Mouse (Mus musculus) heart, postnatal 36 days (tissue): Measurements from ENCODE around the gene H2-Eb1. TPM values are rescaled to one million over a fixed set of nuclear protein-coding genes. Genes with fewer than 3 reads are reported as not detected.
"Not testable (repeated sequence)": the region's sequence is repeated elsewhere in the genome, so short reads cannot be mapped to it uniquely, and the experiment has no call there.

Experiments used
- DNase-seq, 2 experiments: peaks; one replicate each; pipeline ENCODE4 v3.0.0; 2021 to 2022
- intact Hi-C: fragments of 180-260 bp; cut with DNase I; formaldehyde crosslinking; loops from one replicate; pipeline ENCODE4 v1.15.1; 2025
- total RNA-seq, 2 experiments: library from RNA; stranded (reverse); gene quantifications; 2 replicates each; pipeline ENCODE4 v1.2.3; 2021

Gene H2-Eb1
- total RNA-seq, 2 experiments from 2014 or later = 20.6 to 43.5 TPM

- peak; percentile 82 to 84 for DNase-seq
- intact Hi-C loops = no loop called here
These were observed 18.0 kb upstream of the H2-Eb1 start, which contains the start of gene H2-Aa for GRCm38 (mm10) chr17:34287648-34288047. Gene H2-Aa (minus strand): TSS chr17:34287823.

GRCm38 (mm10) chr17:34288131-34288530, 17.5 kb upstream of the H2-Eb1 start:
- intact Hi-C loops = no loop called here
- no peak for DNase-seq

GRCm38 (mm10) chr17:34291609-34292008, 14.1 kb upstream of the H2-Eb1 start:
- intact Hi-C loops = no loop called here
- DNase-seq = peak; percentile 67 to 80

- intact Hi-C loops = no loop called here
- DNase-seq = no peak
These were observed 13.1 kb upstream of the H2-Eb1 start for GRCm38 (mm10) chr17:34292570-34292969.

GRCm38 (mm10) chr17:34293533-34293932, 12.1 kb upstream of the H2-Eb1 start:
- DNase-seq = no peak
- intact Hi-C loops = no loop called here

GRCm38 (mm10) chr17:34294249-34294648, 11.4 kb upstream of the H2-Eb1 start:
- no peak for DNase-seq
- intact Hi-C loops = no loop called here

GRCm38 (mm10) chr17:34295307-34295706, 10.4 kb upstream of the H2-Eb1 start:
- no peak for DNase-seq
- intact Hi-C loops = no loop called here

- intact Hi-C loops = no loop called here
- DNase-seq = peak; percentile 35 to 47
These were observed 9.5 kb upstream of the H2-Eb1 start for GRCm38 (mm10) chr17:34295891-34296794.

- no peak for DNase-seq
- intact Hi-C loops = no loop called here
These were observed 6.3 kb upstream of the H2-Eb1 start for GRCm38 (mm10) chr17:34299356-34299755.

- intact Hi-C loops = no loop called here
- DNase-seq = no peak
These were observed 5.6 kb upstream of the H2-Eb1 start for GRCm38 (mm10) chr17:34300071-34300470.

GRCm38 (mm10) chr17:34300691-34301566, 4.7 kb upstream of the H2-Eb1 start:
- intact Hi-C loops = no loop called here
- DNase-seq = no peak

GRCm38 (mm10) chr17:34301670-34302190, 3.9 kb upstream of the H2-Eb1 start:
- no peak for DNase-seq
- intact Hi-C loops = no loop called here

GRCm38 (mm10) chr17:34303789-34304188, 1.9 kb upstream of the H2-Eb1 start:
- intact Hi-C loops = no loop called here
- no peak for DNase-seq

GRCm38 (mm10) chr17:34304751-34305150, 916 bp upstream of the H2-Eb1 start:
- DNase-seq = peak; percentile 57 to 63
- intact Hi-C loops = no loop called here

- intact Hi-C loops = no loop called here
- DNase-seq = no peak
These were observed 740 bp downstream of the H2-Eb1 start for GRCm38 (mm10) chr17:34306407-34306806.

GRCm38 (mm10) chr17:34307216-34307615, 1.5 kb downstream of the H2-Eb1 start:
- DNase-seq = no peak
- intact Hi-C loops = no loop called here

GRCm38 (mm10) chr17:34308161-34308560, 2.5 kb downstream of the H2-Eb1 start:
- intact Hi-C loops = no loop called here
- no peak for DNase-seq

- intact Hi-C loops = no loop called here
- DNase-seq = no peak
These were observed 3.6 kb downstream of the H2-Eb1 start for GRCm38 (mm10) chr17:34309225-34309624.

- intact Hi-C loops = loop anchor here (5.0 kb wide), 1 partner anchor 138 kb away; no protein-coding TSS in a partner anchor
- DNase-seq = peak; percentile 68 to 70
These were observed 4.2 kb downstream of the H2-Eb1 start for GRCm38 (mm10) chr17:34309683-34310385.

GRCm38 (mm10) chr17:34310526-34310925, 4.9 kb downstream of the H2-Eb1 start:
- DNase-seq = not testable (repeated sequence)
- intact Hi-C loops = loop anchor here (5.0 kb wide), 1 partner anchor 138 kb away; no protein-coding TSS in a partner anchor
